Mouse (Mus musculus): ENCODE measurements around the gene Kmt2e. TPM values are rescaled to one million over a fixed set of nuclear protein-coding genes. Genes with fewer than 3 reads are reported as not detected.
"Not testable (repeated sequence)": the region's sequence is repeated elsewhere in the genome, so short reads cannot be mapped to it uniquely, and the experiment has no call there.

Gene Kmt2e
- total and polyA plus RNA-seq, 3 experiments: 16.2 to 75.6 (median 29.3) TPM

- Histone ChIP-seq H3K36me3 (ENCODE audit: control insufficient read depth in 1 of 2, insufficient read depth in 2 of 2, low read length in 2 of 2) (peaks cover 0 to 4% of the 10 kb centered on the region in 2 experiments; a peak in 2 of 4 replicates), H3K4me1 (ENCODE audit: control insufficient read depth in 1 of 2, insufficient read depth in 2 of 2, low read length in 2 of 2) (peaks cover 2 to 4% of the 10 kb centered on the region in 2 experiments; a peak in 3 of 4 replicates)
Measured at GRCm38 (mm10) chr5:23551687-23552086, 117.4 kb downstream of the Kmt2e start.

GRCm38 (mm10) chr5:23553338-23553737 is 119.1 kb downstream of the Kmt2e start:
- not testable (repeated sequence) for DNase-seq (ENCODE audit: low read depth, low spot score); H3K36me3 ChIP-seq (ENCODE audit: control insufficient read depth in 1 of 2, insufficient read depth in 2 of 2, low read length in 2 of 2); H3K9ac ChIP-seq (ENCODE audit: control insufficient read depth, low read depth, low read length, poor library complexity, severe bottlenecking); H3K27ac ChIP-seq (ENCODE audit: control insufficient read depth, low read depth, low read length); H3K4me3 ChIP-seq (ENCODE audit: control insufficient read depth in 1 of 2, insufficient read depth in 1 of 2, low read depth in 2 of 2, low read length in 2 of 2); H3K79me2 ChIP-seq (ENCODE audit: control insufficient read depth, insufficient read depth, low read length, poor library complexity); H3K4me1 ChIP-seq (ENCODE audit: control insufficient read depth in 1 of 2, insufficient read depth in 2 of 2, low read length in 2 of 2); H3K9me3 ChIP-seq (replicated peaks; ENCODE audit: insufficient read depth, low read length); H3K27me3 ChIP-seq (ENCODE audit: control insufficient read depth in 1 of 2, insufficient read depth in 2 of 2, low read length in 2 of 2)

More at GRCm38 (mm10) chr5:23551687-23552086, 117.4 kb downstream of the Kmt2e start:
- no peak for TF ChIP-seq ETS1 (IDR thresholded peaks at IDR 0.05; ENCODE audit: low read depth, low read length)
- TF ChIP-seq BHLHE40 (IDR thresholded peaks at IDR 0.05; ENCODE audit: borderline replicate concordance, low read depth, low read length): no peak
- peak; percentile 60; the same call in 1 of the 2 replicates for TF ChIP-seq SIN3A (IDR thresholded peaks at IDR 0.05; ENCODE audit: low read length)
- peak; percentile 73 for TF ChIP-seq ZNF384 (IDR thresholded peaks at IDR 0.05; ENCODE audit: low read depth, low read length)
- TF ChIP-seq MXI1 (IDR thresholded peaks at IDR 0.05; ENCODE audit: low read depth, low read length): peak; percentile 89
- 0 out of 2 replicates have a peak, but pooled peaks have one; percentile 21 for TF ChIP-seq NRF1 (IDR thresholded peaks at IDR 0.05; ENCODE audit: insufficient read depth, low read depth, low read length, poor library complexity, severe bottlenecking)
- DNase-seq (ENCODE audit: low read depth, low spot score): peak; percentile 81
- H3K79me2 ChIP-seq (ENCODE audit: control insufficient read depth, insufficient read depth, low read length, poor library complexity): no peaks in the 10 kb centered on the region
- no peaks in the 10 kb centered on the region for H3K9me3 ChIP-seq (replicated peaks; ENCODE audit: insufficient read depth, low read length)
- H3K9ac ChIP-seq (ENCODE audit: control insufficient read depth, low read depth, low read length, poor library complexity, severe bottlenecking): peak overlapping the region; percentile 16
- H3K27me3 ChIP-seq (ENCODE audit: control insufficient read depth in 1 of 2, insufficient read depth in 2 of 2, low read length in 2 of 2): no peaks in the 10 kb centered on the region
- peak overlapping the region; percentile 3; the same call in 1 of the 2 replicates for H3K27ac ChIP-seq (ENCODE audit: control insufficient read depth, low read depth, low read length)
- H3K4me3 ChIP-seq (ENCODE audit: control insufficient read depth in 1 of 2, insufficient read depth in 1 of 2, low read depth in 2 of 2, low read length in 2 of 2): peak overlapping the region; percentile 27 to 61
